Mouse (Mus musculus) mouse trophoblast stem cell (cell line): ENCODE data around the gene Syngr2.
"Not testable (repeated sequence)": the region's sequence is repeated elsewhere in the genome, so short reads cannot be mapped to it uniquely, and the experiment has no call there.

ENCODE experiments used
- in situ Hi-C, 2 experiments: fragments of 300-500 bp; cut with MseI, MboI; formaldehyde crosslinking; loops; 2 replicates in 1 of 2; 3 replicates in 1 of 2; pipeline ENCODE4 v1.15.1; 2025

Gene Syngr2

GRCm38 (mm10) chr11:117833509-117833908 is 24.0 kb downstream of the Syngr2 start:
- in situ Hi-C loops = not testable (repeated sequence)

DNA sequence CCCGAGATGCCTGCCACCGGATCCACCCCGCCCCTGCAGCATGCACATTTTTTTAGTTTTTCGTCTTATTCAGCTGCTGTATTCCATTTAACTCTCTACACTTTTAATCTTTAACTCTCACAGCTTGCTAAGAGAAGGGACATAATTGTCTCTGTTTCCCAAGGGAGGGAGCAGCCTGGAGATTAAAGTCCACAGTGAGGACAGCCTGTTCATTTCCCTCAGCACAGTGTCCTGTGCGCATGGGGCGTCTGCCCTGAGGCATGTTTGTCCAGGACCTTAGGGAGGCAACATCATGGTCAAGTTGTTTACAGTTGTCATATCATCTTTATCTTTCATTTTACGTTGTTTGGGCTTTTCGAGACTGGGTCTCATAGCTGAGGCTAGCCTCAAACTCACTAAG is 24.6 kb downstream of the Syngr2 start:
- in situ Hi-C loops = no loop called here

DNA sequence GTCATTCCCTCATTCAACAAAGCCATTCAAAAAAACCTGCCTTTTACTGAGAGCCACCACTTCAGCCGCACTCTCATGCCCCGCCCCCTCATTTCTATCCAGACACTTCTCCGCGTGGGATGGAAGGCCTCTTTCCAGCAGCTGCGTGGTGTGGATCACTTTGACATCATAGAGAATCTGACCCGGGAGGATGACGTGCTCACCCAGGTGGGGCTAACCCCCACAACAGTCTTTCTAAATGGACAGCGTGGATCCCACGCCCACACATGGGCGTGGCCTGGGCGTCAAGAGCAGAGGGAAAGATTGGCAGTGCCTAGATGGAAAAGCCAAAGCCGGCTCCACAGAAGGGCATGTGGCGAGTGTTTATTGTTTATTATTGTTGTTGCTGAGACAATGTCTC is 26.8 kb downstream of the Syngr2 start:
- in situ Hi-C loops = no loop called here

DNA sequence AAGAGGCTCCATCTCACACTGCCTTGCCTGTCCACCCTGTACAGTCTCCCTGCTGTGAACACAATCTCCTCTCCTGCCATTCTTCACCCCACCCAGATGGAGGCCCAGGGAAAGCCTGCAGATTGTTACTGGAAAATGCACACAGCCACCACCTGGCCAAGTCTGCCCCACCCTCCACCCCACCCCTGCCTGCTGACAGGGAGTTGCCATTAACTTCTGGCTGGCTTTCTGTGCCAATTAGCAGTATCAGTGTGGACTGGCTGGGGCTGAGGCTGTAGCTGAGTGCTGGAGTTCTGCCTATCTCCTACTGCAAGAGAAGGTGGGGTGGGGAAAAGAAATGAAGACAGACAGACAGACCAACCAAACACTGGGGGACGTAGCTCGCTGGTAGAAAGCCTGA is 29.1 kb downstream of the Syngr2 start:
- in situ Hi-C loops = no loop called here

GRCm38 (mm10) chr11:117839021-117839420 is 29.6 kb downstream of the Syngr2 start:
- in situ Hi-C loops = no loop called here

DNA sequence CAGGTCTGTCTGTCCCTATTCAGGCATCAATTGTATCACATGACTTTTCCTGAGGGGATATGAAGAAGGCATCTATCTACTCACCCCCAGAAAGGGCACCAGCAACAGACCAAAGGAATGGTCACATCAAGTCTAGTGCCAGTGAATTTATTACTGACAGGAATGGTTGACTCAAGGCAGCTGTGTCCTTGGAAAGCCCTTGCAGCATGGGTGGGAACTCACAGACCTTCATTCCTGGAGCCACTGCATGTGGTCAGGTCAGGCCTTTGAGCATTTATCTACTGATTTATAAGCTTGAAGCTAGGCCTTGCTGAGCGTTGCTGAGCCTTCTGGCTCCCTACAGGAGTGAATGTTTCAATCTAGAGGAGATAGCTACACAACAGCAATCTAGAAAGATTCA is 31.4 kb downstream of the Syngr2 start:
- in situ Hi-C loops = no loop called here

DNA sequence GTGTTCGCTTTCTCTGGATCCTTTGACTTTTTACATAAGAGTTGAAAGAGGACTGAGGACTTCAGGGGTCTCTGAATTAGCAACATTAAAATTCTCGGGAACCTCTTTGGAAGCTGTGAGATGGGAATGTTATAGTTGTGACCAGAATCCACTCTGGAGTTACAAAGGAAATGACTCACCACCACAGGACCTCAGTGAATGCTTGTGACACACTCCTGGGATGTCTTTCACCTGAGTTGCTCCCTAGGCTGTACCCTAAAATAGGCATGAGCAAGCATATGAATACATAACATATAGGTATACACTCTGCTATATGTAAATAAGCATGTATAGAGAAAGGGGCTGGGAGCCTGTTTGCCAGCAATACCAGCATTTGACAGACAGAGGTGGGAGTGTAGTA is 34.0 kb downstream of the Syngr2 start:
- in situ Hi-C loops = no loop called here

DNA sequence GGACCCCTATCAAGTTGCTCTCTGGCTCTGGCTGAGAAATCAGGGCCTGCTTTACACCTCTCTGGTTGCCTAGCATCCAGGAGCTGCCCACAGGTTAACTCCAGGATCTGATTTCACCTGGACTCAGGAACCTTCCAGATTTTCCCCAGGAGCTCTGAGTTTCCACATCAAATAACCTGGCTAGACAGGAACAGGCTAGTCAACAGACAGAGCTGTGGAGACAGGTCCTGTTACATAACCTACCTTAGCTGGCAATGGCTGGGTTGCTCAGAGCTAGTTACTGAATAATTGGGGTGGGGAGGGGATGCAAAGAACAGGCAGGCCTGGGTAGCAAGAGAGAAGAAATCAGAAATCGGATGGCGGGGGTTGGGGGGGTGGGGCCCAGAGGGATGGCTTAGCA is 35.5 kb downstream of the Syngr2 start:
- in situ Hi-C loops = no loop called here

GRCm38 (mm10) chr11:117845651-117846050 is 36.2 kb downstream of the Syngr2 start:
- in situ Hi-C loops = no loop called here

DNA sequence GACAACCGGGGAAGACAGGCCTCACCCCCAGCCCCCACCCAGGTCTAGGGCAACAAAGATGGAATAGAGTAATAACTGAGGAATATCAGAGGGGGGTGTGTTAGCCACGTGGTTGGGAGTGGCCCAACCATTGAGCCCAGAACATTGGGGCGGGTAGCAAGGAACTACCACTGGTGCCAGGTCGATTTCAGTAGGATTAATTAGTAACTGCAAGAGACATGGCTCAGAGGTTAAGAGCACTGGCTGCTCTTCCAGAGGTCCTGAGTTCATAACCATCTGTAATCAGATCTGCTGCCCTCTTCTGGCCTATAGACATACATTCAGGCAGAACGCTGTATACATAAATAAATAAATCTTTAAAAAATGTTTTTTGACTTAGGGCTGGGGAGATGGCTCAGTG is 37.2 kb downstream of the Syngr2 start:
- in situ Hi-C loops = no loop called here

DNA sequence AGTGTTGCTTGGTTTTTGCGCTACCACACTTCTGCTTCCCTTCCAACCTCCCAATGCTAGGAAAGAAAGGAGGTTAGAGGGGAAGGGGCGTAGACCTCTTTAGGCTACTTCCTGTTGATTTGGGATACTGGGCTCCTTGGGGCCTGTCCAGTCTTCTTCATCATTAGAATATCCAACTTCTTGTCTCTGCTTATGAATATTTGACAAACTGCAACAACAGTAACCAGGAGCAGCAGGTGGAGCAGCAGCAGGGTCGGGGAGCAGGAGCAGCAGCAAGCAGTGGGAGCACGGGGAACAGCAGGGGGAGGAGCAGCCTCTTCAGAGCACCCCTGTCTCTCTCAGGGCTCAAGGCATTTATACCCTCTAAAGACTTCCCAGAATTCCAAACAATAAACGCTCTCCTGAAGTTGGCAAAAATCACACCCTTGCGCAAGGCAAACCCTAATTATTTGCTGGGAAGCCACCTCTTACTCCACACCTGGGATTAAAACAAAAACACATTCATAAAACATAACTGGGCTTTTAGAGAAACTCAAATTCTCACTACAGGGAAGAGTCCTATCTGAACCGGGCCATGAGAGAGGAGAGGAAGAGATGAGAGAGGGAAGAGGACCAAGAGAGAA is 38.2 kb downstream of the Syngr2 start:
- in situ Hi-C loops = no loop called here

DNA sequence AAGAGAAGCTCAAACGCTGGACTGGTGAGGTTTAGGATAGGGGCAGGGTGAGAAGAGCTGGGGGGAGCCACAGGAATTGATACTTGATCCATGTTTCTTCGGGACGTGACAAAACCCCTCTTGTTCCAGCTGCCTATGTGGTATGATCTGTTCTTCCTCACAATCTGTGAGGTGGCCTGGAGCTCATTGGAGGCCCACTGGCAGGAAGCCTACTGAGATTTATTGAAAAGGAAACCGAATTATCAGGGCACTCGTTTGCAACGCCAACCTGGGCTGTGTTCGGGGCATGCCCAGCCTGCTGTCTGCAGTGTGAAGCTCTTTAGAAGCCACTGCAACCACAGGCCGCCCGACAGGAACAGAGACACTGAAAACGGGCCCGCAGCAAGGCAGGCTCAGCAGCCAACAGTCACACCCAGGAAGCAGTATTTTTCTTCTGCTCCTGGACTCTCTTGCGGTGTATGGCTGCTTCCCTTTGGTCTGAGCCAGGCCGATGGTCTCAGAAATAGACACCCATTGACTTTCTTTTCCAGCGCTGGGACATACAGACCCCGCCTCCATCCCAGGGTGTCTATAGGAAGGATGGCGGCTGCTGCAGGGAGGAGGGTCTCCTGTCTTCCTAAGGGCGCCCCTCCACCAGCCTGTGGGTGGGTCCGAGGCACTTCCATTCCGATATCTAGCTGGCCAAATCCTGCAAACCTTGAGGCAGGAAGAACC is 39.0 kb downstream of the Syngr2 start:
- in situ Hi-C loops = no loop called here

DNA sequence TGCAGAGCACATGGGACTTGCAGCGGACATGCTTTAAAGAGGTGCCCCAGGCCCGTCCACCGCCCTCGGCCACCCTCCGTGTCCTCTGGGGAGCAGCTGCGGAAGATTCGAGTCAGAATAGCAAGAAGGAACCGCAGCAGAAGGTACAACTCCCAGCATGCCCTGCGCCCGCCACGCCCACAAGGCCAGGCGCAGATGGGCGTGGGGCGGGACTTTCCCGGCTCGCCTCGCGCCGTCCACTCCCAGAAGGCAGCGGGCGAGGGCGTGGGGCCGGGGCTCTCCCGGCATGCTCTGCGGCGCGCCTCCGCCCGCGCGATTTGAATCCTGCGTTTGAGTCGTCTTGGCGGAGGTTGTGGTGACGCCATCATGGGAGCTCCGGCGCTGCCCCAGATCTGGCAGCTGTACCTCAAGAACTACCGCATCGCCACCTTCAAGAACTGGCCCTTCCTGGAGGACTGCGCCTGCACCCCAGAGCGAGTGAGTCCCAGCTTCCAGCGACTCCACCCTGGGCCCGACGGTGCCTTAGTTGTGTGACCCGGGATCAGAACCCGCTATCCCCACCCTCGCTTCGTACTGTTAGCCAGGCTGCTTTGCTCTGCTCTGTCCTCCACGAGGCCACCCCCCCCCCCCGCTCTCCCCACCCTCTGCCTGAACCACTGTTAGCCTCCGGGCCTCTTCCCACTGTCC is 39.7 kb downstream of the Syngr2 start, which contains the start of gene Birc5:
TSS of gene Birc5 (plus strand) at position 267 of the 687 bp plus-strand sequence.
- in situ Hi-C loops = no loop called here

DNA sequence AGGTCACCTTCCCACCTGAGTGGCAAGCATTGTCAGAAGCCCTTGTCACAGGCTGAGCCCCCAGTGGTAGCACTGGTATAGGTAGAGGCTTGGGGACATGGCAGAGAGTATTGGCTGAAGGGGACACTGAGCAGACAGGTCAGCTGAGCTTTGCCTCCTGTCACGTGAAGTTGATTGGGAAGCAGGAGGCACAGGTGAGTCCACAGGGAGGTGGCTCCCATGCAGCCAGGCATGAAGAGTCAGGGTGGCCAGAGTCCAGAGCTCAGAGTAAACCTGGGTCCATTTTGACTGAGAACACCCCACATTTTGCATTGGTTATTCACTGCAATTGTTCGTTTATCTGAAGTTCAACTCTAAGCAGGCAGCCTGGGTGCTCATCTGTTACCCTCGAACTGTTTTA is 43.4 kb downstream of the Syngr2 start:
- in situ Hi-C loops = no loop called here

GRCm38 (mm10) chr11:117854241-117854640 is 44.8 kb downstream of the Syngr2 start:
- in situ Hi-C loops = no loop called here

DNA sequence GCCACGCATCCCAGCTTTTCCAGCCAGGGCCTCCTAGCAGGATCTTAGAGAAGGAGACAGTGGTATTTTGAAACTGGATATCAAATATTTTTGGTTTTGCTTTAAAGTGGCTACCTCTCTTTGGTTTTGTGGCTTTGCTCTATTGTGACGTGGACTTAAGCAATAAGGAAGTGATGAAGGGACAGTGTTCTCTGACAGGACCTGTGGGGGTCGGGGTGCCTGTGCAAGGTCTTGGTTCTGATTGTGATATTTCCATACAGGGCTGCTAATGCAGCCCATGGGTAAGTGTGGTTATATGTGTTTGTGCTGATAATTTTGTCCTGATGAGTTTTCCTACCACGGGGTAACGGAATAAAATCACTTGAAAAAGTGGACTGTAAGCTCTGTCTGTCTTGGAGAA is 45.9 kb downstream of the Syngr2 start:
- in situ Hi-C loops = no loop called here

- in situ Hi-C loops = no loop called here
Measured at GRCm38 (mm10) chr11:117855975-117856374, 46.5 kb downstream of the Syngr2 start.

DNA sequence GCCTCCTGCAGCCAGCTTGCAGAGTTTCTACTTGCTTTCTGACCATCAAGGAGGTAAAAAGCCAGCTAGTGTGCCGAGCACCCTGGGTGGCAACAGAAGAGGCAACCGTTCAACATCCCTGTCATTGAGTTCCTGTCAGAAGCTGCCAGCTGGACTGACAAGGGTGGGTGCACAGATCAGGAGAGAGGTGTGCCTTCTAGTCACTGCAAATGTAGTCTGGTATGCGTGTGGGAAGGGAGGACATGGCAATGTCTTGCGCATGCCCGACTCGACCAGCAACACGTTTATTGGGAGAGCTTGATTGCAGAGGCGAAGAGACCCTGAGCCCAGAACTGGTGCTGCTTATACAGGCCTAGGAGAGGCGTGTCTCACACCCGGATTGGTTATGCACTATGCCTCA is 48.0 kb downstream of the Syngr2 start:
- in situ Hi-C loops = no loop called here

DNA sequence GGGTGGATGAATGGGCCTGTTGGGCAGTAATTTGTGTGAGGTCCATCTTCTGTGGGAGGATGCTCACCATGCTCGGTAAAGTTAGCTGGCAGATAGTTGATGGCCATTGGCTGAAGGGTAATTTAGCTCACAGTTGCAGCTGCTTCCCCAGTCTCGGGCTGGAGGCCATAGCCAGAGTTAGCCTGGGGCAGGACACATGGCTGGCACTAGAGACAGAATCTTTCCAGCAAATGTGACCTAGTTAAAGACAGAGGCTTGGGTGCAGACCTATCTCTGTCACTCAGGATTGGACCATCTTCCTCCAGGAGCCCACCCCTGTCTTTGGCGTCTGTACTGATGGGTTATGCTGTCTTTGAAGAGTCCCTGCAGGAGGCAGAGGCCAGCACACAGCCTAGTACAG is 48.9 kb downstream of the Syngr2 start:
- in situ Hi-C loops = no loop called here

DNA sequence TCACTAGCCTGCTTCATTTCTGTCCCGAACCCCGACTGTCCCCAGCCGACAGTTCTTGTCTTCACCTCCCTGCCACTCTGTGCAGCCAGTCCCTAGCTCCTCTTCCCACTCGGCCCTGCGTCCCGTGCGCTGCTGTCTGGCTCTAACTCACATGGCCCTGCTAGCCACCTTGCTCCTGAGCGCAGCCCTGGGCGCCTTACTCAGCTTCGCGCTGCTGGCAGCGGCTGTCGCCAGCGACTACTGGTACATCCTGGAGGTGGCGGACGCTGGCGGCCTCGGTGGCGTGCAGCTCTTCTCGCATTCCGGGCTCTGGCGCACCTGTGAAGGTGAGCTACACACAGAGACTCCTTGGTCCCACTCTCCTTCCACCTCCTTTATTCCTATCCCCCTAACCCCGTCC is 51.1 kb downstream of the Syngr2 start, which contains the start of gene Tmem235:
TSS of gene Tmem235 (plus strand) at position 152 of the 400 bp plus-strand sequence.
- in situ Hi-C loops = no loop called here

GRCm38 (mm10) chr11:117863174-117863856 is 53.8 kb downstream of the Syngr2 start:
- in situ Hi-C loops = no loop called here
